Mouse (Mus musculus) intestine, embryonic 16.5 days (tissue): ENCODE measurements around the gene 4933402D24Rik. TPM values are rescaled to one million over a fixed set of nuclear protein-coding genes. Genes with fewer than 3 reads are reported as not detected.

Experiments
- ATAC-seq: fragments of 200-750 bp; cut with Nextera tagmentation; 2 replicates; pipeline ENCODE4 v1.8.0; 2017; ENCODE audit warnings: moderate TSS enrichment, moderate library complexity
- H3K27ac ChIP-seq: fragments of 300-500 bp; sonication (generic); 2 replicates; pipeline ENCODE4 v1.5.1; 2014; ENCODE audit warnings: mild to moderate bottlenecking, low read length
- H3K27me3 ChIP-seq: fragments of 300-500 bp; sonication (generic); replicated peaks from 2 replicates; pipeline ENCODE4 v1.6.1; 2014; ENCODE audit warnings: low read length, control low read depth, mixed read lengths; ENCODE audit not compliant: control insufficient read depth, insufficient read depth
- H3K36me3 ChIP-seq: fragments of 300-500 bp; sonication (generic); 2 replicates; pipeline ENCODE4 v1.6.1; 2014; ENCODE audit warnings: low read length, control low read depth; ENCODE audit not compliant: control insufficient read depth, insufficient read depth
- H3K4me1 ChIP-seq: fragments of 300-500 bp; sonication (generic); 2 replicates; pipeline ENCODE4 v1.6.1; 2014; ENCODE audit warnings: low read length, control low read depth, mixed read lengths; ENCODE audit not compliant: control insufficient read depth, insufficient read depth
- H3K4me2 ChIP-seq: fragments of 300-500 bp; sonication (generic); 2 replicates; pipeline ENCODE4 v1.6.1; 2014; ENCODE audit warnings: low read depth, low read length, control low read depth
- H3K4me3 ChIP-seq: fragments of 300-500 bp; sonication (generic); 2 replicates; pipeline ENCODE4 v1.5.1; 2014; ENCODE audit warnings: mild to moderate bottlenecking, low read length
- H3K9ac ChIP-seq: fragments of 300-500 bp; sonication (generic); 2 replicates; pipeline ENCODE4 v1.6.1; 2014; ENCODE audit warnings: low read depth, low read length
- H3K9me3 ChIP-seq: fragments of 300-500 bp; sonication (generic); 2 replicates; pipeline ENCODE4 v1.6.1; 2016; ENCODE audit warnings: low read length, control low read depth; ENCODE audit not compliant: control insufficient read depth
- WGBS: fragments of 180-500 bp; shearing (Covaris S2); extraction: QIAGEN DNeasy Blood & Tissue Kit; methylation state at CpG from one replicate; pipeline ENCODE4 v1.1.7; 2014; 5-methylcytosine and 5-hydroxymethylcytosine counted together
- polyA plus RNA-seq: library from polyadenylated mRNA; unstranded; fragments of >200 nt; fragmentation: Nextera tagmentation; extraction: Ambion mirVana; gene quantifications from 2 replicates; pipeline ENCODE4 v1.2.1, GENCODE M21; 2015

4933402D24Rik gene
- polyA plus RNA-seq, 1 experiment from 2014 or later = 0.07 TPM

DNA sequence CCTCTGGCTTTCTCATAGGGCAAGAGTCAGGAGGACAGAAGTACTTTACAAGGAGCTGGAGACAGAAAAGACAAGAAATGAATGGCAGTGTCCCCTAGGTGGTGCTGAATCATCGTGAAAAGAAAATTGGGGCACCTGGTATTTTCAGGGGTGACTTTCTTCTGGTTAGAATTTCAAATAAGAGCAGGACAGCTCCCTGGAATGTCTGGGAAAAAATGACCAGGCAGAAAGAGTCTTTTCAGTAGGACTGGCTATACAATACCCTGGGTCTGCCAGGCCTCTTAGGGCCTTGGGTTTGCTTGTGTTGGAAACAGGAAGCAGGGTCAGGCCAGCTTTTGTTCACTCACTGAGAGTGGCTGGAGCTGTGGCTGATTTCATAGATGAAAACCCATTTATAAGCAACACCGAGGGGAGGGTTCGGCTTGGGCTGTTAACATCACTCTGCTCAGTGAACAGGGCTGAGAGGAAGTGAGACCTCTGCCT lies 5.8 kb downstream of the 4933402D24Rik start:
- no peaks in the 10 kb centered on the region for H3K27me3 ChIP-seq
- no peaks in the 10 kb centered on the region for H3K36me3 ChIP-seq
- ATAC-seq = peak; percentile 50
- WGBS = 21% methylated on average over 3 of the region's 3 CpGs
- no peak overlapping the region for H3K27ac ChIP-seq
- H3K9ac ChIP-seq = no peak overlapping the region
- H3K4me2 ChIP-seq = no peak overlapping the region
- H3K9me3 ChIP-seq = no peaks in the 10 kb centered on the region
- no peaks in the 10 kb centered on the region for H3K4me1 ChIP-seq
- H3K4me3 ChIP-seq = no peak overlapping the region

DNA sequence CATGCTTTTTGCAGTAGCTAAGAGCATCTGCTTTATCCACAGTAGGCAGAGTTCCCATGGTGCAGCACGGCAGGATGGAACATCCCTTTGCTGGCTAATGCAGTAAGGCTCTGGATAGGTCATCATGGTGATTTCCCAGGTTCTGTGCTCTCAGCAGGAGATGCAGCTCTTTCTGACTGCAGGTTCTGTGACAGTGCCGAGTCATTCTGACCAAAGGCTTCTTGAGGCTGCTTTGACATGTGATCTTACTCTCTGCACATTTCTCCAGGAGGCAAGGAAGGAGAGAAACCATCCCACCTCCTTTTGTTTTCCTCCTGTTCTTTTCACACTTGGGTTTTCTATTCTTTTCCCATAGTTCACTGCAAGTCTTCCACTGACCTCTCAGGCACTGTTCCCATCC lies 13.1 kb downstream of the 4933402D24Rik start:
- Histone ChIP-seq H3K9ac (no peak overlapping the region), H3K4me1 (no peaks in the 10 kb centered on the region), H3K9me3 (no peaks in the 10 kb centered on the region), H3K27me3 (no peaks in the 10 kb centered on the region), H3K36me3 (0 out of 2 replicates have a peak, but pooled peaks cover 3% of the 10 kb centered on the region), H3K27ac (no peak overlapping the region), H3K4me3 (no peak overlapping the region), H3K4me2 (no peak overlapping the region)
- ATAC-seq = no peak
- WGBS = 57% methylated on average over 2 of the region's 2 CpGs

DNA sequence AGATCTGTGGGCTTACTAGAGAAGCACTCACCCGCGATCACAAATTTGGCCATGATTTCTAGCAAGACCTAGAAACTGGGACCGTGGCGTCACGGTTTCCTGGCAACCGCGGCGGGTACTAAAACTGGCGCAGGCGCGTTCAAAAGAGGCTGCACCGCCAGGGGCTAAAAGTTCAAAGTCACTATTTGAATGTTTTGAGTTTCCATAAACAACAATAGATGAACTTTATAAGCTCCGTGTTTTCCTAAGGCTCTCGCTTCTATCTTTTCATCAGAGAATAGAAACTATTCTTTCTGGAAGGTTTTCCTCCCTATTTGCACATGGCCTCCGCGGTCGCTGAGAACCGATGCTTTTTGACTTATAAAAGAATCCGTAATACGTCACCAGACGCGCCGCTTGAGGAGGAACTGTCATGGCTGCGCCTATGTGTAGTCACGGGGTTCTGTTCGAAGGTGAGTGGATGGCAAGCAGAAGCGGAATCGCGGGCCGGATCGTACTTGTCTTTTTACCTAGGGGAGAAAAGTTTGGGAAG lies 38.8 kb downstream of the 4933402D24Rik start, which contains the start of the genes Mdh1b and Fastkd2:
Gene Mdh1b (minus strand): TSS at position 79 of the 532 bp plus-strand sequence.
Gene Fastkd2 (plus strand): TSS at position 375 of the 532 bp plus-strand sequence.
- Histone ChIP-seq H3K27me3 (0 out of 2 replicates have a peak, but pooled peaks cover 3% of the 10 kb centered on the region), H3K4me1 (peaks cover 15% of the 10 kb centered on the region), H3K9ac (peak within 1 kb of the TSS; percentile 70), H3K36me3 (no peaks in the 10 kb centered on the region), H3K27ac (0 out of 2 replicates have a peak within 1 kb of the TSS, but pooled peaks have one; percentile 23), H3K4me2 (peak within 1 kb of the TSS; percentile 79), H3K9me3 (no peaks in the 10 kb centered on the region), H3K4me3 (peak within 1 kb of the TSS; percentile 75)
- peak; percentile 95 for ATAC-seq
- WGBS = under 1% methylated on average over 31 of the region's 31 CpGs

DNA sequence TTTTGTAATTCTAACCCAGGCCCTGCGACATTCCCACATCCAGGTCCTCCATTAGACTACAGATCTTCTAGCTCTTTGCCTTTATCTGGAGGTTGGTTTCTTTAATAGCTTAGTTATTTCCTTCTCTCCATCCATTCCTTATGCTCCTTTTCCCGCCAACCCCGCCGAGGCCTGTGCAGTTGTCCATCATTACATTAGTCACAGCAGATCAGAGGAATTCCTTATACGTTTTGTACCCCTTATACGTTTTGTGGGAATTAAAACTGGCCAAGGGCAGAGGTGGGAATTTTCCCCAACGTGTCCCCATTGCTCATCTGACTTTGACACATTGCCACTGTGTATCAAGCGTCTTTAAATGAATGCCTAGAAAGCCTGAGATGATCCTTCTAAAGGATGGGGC lies 39.3 kb downstream of the 4933402D24Rik start:
- H3K9ac ChIP-seq = peak overlapping the region; percentile 55; the same call in 1 of the 2 replicates
- H3K4me2 ChIP-seq = peak overlapping the region; percentile 79
- H3K27me3 ChIP-seq = 0 out of 2 replicates have a peak, but pooled peaks cover 3% of the 10 kb centered on the region
- WGBS = 50% methylated on average over 8 of the region's 8 CpGs
- H3K4me1 ChIP-seq = peaks cover 15% of the 10 kb centered on the region
- no peak overlapping the region for H3K27ac ChIP-seq
- ATAC-seq = no peak; the same call in none of the 2 replicates
- H3K9me3 ChIP-seq = no peaks in the 10 kb centered on the region
- no peaks in the 10 kb centered on the region for H3K36me3 ChIP-seq
- H3K4me3 ChIP-seq = peak overlapping the region; percentile 75

DNA sequence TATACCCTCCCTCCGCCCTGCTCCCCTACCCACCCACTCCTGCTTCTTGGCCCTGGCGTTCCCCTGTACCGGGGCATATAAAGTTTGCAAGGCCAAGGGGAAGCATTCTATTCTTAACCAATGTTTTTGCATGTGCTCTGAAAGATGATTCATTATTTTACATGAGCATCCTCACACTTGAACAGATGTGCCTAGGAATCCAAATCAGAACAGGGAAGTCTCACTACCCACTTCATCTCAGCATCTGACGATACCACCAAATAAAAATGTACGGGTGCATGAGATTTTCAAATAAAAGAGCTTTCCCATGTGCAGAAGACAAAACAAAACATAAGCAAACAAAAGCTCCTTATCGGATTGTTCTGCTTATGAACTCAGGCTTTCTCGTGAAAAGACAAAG lies 48.9 kb downstream of the 4933402D24Rik start:
- Histone ChIP-seq H3K4me1 (no peaks in the 10 kb centered on the region), H3K36me3 (no peaks in the 10 kb centered on the region), H3K9ac (no peak overlapping the region), H3K9me3 (no peaks in the 10 kb centered on the region), H3K4me2 (no peak overlapping the region), H3K27me3 (no peaks in the 10 kb centered on the region), H3K27ac (no peak overlapping the region), H3K4me3 (no peak overlapping the region)
- ATAC-seq = no peak
- WGBS = 82% methylated on average over 7 of the region's 7 CpGs

DNA sequence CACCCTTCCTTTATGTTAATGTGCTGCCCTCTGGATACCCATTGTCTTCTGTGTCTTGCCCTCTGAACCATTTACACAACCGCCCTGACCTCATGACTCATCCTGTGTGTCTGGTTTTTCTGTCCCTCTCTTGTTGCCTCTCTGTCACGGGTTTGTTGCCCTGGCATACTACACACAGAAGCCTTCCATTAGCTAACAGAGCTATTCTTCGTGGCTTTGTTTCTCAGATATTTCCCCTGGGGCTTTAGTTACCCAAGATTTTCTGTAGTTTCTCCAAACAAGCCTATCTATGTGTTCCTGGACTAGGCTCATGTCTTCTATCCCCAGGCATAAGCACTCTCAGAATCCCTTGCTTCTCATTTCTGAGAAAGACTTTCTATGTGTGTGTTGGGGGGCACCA lies 60.2 kb downstream of the 4933402D24Rik start:
- Histone ChIP-seq H3K27ac (no peak overlapping the region), H3K4me1 (no peaks in the 10 kb centered on the region), H3K4me2 (no peak overlapping the region), H3K27me3 (no peaks in the 10 kb centered on the region; the same call in 1 of the 2 replicates), H3K9me3 (no peaks in the 10 kb centered on the region), H3K4me3 (no peak overlapping the region), H3K36me3 (no peaks in the 10 kb centered on the region), H3K9ac (no peak overlapping the region)
- 60% methylated on average over 3 of the region's 3 CpGs for WGBS
- no peak for ATAC-seq

DNA sequence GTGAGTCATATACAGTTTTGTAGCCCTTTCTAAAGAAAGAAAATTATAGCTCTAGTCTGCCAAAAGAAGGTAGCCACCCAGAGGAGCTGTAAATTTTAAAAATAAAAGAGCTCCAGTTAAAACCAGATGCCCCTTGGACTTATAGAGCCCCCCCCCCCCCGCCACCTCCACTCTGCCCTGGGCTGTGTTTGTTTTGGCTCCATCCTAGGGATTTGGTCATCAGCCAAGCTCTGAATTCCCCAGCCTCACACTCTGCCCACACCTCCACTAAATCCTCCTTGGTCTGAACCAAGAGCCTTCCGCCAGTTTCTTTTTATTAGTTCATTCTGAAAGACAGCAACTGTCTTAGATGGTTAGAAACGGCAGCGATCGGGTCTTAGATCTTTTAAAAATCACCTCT lies 63.3 kb downstream of the 4933402D24Rik start:
- Histone ChIP-seq H3K9ac (no peak overlapping the region), H3K27me3 (no peaks in the 10 kb centered on the region), H3K4me3 (no peak overlapping the region), H3K27ac (no peak overlapping the region), H3K9me3 (no peaks in the 10 kb centered on the region), H3K36me3 (no peaks in the 10 kb centered on the region), H3K4me1 (no peaks in the 10 kb centered on the region), H3K4me2 (no peak overlapping the region)
- ATAC-seq = no peak
- WGBS = 55% methylated on average over 5 of the region's 5 CpGs

Other genes starting within 250 kb of the 4933402D24Rik start
- gene Gm39653, start 153.3 kb downstream of the 4933402D24Rik start, polyA plus RNA-seq = not detected in 2 replicates
- not detected in 2 replicates for gene Dytn, start 82.3 kb downstream of the 4933402D24Rik start, polyA plus RNA-seq
- not detected in 2 replicates for gene Mdh1b, start 38.9 kb downstream of the 4933402D24Rik start, polyA plus RNA-seq
- gene Fastkd2, start 38.7 kb downstream of the 4933402D24Rik start, polyA plus RNA-seq = 66.6 and 71.7 TPM in 2 replicates